Mouse (Mus musculus): ENCODE data around the gene Arhgdib. TPM values are rescaled to one million over a fixed set of nuclear protein-coding genes. Genes with fewer than 3 reads are reported as not detected.
A peak's percentile ranks its signal among the peaks of the same experiment; 100 is the strongest.

Gene Arhgdib
- polyA plus RNA-seq, 1 experiment from 2014 or later = 25.0 TPM

DNA sequence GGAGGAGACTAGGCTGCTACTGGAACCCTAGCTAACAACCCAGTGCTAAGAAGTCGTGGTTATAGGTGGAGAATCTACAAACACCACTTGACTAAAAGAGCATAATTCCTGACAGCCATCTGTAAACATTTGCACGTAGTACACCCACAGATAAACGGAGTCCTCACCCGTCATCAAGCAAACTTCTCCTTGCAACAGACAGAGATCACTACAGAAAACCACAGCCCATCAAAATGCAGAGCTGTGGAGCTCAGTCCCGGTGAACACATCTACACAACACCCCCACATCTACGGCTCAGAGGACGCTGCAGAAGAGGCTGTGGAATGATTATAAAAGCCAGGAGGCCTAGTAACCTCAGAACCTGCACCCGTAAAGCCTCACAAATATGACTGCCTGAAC is 2.8 kb upstream of the Arhgdib start:
- Histone ChIP-seq H3K27me3 (ENCODE audit: low read depth, poor library complexity, severe bottlenecking) (no peaks in the 10 kb centered on the region), H3K4me1 (peaks cover 15% of the 10 kb centered on the region), H3K9me3 (replicated peaks) (no peaks in the 10 kb centered on the region), H3K27ac (replicated peaks) (no peak overlapping the region), H3K4me3 (no peak overlapping the region), H3K36me3 (no peaks in the 10 kb centered on the region)
- DNase-seq (ENCODE audit: low spot score) = no peak
- WGBS = 90% methylated on average over 8 of the region's 8 CpGs

DNA sequence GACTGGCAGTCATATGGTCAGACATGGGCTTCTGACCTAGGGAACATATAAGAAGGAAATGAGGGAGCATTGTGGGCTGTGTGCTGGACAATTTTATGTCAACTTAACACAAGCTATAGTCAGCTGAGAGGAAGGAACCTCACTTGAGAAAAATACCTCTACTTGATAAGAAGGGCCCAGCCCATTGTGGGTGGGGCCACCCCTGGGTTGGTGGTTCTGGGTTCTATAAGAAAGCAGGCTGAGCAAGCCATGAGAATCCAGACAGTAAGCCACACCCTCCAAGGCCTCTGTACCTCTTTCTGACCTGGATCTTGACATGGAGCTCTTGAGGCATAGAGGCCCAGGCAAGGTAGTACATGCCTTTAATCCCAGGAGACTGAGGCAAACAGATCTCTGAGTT is 1.7 kb upstream of the Arhgdib start:
- Histone ChIP-seq H3K36me3 (no peaks in the 10 kb centered on the region), H3K27me3 (ENCODE audit: low read depth, poor library complexity, severe bottlenecking) (no peaks in the 10 kb centered on the region), H3K4me3 (no peak overlapping the region), H3K9me3 (replicated peaks) (no peaks in the 10 kb centered on the region), H3K4me1 (peaks cover 15% of the 10 kb centered on the region), H3K27ac (replicated peaks) (no peak overlapping the region)
- DNase-seq (ENCODE audit: low spot score) = no peak

DNA sequence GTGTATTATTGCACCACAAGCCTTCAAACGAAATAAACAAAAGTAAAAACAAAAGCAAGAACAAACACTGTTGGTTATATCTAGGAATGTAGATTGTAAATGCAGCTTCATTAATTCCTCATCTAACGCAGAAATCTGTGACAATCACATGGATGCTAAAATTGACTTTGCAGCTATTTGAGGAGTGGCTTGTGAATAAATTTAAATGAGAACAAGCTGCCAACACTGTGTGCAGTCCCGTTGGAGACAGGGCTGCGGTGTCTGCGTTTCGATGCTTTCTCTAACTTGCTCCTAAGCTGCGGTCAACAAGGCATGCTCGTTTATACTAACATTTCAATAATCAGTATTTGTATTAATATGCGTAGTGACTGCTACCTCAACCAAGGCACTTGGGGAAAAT is 581 bp upstream of the Arhgdib start:
- no peak for DNase-seq (ENCODE audit: low spot score)

DNA sequence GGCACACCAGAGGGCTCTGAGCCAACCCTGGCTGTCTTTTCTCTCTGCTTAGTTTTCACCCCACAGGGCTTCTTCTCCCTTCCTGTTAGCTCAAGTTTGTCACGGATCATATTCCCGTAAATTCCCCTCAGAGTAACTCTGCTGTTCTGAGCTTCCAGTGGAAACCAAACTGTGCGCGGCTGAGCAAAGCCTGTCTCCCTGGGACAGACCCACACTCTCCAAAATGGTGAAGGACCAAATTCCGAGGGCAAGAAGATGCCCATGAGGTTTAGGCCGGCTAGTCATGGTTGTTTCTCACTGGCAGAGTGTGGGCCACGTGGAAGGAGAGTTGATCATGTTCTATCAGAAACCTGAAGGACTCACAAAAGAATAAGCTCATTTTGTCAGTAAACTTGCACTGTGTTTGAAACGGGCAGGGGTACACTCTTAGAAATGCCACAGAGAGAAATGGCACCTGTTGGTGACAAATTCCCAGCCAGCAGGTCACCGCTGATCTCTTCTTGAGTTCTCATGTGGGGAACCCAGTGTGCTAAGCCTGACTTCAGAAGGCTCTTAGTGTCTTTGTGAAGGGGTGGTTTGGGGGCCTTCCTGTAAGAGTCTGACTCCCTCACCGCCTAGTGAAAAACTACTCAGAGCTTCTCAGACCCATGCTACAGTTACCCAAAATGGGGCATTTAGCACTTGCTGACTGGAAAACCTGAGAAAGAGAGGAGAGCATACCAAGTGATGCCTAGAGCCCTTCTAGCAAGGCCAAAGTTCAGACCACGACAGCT is 1.3 kb downstream of the Arhgdib start:
- Histone ChIP-seq H3K27ac (replicated peaks) (no peak overlapping the region), H3K4me1 (peaks cover 5% of the 10 kb centered on the region; the same call in 1 of the 2 replicates), H3K4me3 (no peak overlapping the region), H3K27me3 (ENCODE audit: low read depth, poor library complexity, severe bottlenecking) (no peaks in the 10 kb centered on the region), H3K9me3 (replicated peaks) (no peaks in the 10 kb centered on the region), H3K36me3 (no peaks in the 10 kb centered on the region)
- WGBS = 83% methylated on average over 11 of the region's 11 CpGs
- no peak for DNase-seq (ENCODE audit: low spot score)

More for the DNA sequence above, 581 bp upstream of the Arhgdib start:
- Histone ChIP-seq H3K4me1 (peaks cover 15% of the 10 kb centered on the region), H3K36me3 (no peaks in the 10 kb centered on the region), H3K9me3 (replicated peaks) (no peaks in the 10 kb centered on the region), H3K4me3 (no peak overlapping the region), H3K27ac (replicated peaks) (no peak overlapping the region), H3K27me3 (ENCODE audit: low read depth, poor library complexity, severe bottlenecking) (no peaks in the 10 kb centered on the region)
- 90% methylated on average over 9 of the region's 9 CpGs for WGBS

DNA sequence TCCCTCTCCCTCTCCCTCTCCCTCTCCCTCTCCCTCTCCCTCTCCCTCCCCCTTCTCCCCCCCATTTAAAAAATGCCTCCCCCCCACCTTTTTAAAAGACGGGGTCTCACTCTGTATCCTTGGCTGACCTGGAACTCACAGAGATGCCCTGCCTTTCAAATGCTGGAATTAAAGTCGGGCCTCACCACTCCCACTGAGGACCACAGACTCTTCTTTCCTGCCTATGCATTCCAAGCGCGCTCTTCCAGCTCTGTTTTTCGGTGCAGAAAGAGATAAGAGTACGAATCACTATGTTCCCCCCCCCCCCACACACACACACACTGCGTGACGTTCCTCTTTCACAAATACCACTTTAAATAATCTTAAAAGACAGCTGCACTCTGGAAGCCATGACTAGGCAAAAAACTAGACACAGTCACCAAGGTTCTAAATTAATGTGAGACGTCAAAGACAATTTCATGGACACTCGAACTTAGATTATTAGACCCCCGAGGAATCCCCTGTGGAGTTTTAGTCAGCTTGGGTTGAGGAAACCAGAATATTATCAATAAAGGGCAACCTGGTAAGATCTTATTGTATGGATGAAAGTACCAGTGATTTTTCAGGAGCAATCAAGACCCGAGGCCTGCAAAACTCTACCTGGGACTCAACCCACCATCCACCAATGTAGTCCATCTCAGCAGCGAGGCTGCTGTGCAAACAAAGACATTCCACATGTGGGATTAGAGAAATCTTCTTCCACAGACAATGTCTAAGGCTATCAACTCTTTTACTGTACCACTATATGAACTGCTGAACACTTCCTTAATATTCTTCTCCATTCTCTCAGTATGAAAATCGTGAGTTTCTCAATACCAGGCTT is 2.1 kb downstream of the Arhgdib start:
- no peak overlapping the region for H3K4me3 ChIP-seq
- H3K4me1 ChIP-seq = peaks cover 8% of the 10 kb centered on the region; the same call in 1 of the 2 replicates
- DNase-seq (ENCODE audit: low spot score) = no peak
- no peak overlapping the region for H3K27ac ChIP-seq (replicated peaks)
- no peaks in the 10 kb centered on the region for H3K27me3 ChIP-seq (ENCODE audit: low read depth, poor library complexity, severe bottlenecking)
- WGBS = 86% methylated on average over 14 of the region's 14 CpGs
- no peaks in the 10 kb centered on the region for H3K36me3 ChIP-seq
- no peaks in the 10 kb centered on the region for H3K9me3 ChIP-seq (replicated peaks)

DNA sequence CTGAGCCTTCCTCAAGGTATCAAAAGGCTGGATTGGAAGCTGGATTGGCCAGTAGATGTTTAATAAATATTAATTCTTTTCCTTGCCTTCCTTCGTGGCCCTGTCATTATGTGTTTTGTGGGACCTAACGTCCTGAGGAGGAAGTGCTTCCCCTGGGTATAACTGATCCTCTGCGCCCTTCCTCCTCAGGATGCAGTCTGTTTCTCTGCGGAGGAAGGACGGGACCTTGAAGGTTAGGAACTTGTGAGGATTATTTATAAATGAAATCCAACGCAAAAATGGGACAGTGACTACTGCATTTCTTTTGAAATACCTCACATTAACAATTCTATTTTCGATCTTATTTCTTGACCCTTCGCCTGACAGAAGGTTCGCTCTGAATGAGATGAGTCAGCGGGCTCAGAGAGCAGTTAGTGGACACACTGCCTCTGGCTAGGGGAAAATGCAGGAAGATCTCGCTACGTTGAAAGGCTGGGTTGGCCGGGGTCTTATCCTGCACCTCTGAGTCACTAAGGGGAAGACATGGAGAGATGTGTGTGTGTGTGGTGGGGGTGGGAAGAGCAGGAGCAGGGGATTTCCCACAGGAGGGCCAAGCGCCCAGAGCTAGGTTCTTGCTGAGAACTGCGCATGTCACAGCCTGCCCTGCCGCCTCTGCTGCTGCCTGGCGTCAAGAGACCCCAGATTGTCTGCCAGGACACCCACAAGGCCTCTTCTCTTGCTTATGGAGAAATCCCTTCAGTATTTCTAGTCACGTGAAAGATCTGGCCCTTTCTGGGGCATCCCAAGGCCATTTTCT is 3.2 kb downstream of the Arhgdib start:
- no peaks in the 10 kb centered on the region for H3K36me3 ChIP-seq
- H3K27me3 ChIP-seq (ENCODE audit: low read depth, poor library complexity, severe bottlenecking) = no peaks in the 10 kb centered on the region
- 83% methylated on average over 18 of the region's 18 CpGs for WGBS
- DNase-seq (ENCODE audit: low spot score) = no peak
- no peaks in the 10 kb centered on the region for H3K9me3 ChIP-seq (replicated peaks)
- H3K4me1 ChIP-seq = peaks cover 8% of the 10 kb centered on the region; the same call in 1 of the 2 replicates
- no peak overlapping the region for H3K27ac ChIP-seq (replicated peaks)
- no peak overlapping the region for H3K4me3 ChIP-seq

DNA sequence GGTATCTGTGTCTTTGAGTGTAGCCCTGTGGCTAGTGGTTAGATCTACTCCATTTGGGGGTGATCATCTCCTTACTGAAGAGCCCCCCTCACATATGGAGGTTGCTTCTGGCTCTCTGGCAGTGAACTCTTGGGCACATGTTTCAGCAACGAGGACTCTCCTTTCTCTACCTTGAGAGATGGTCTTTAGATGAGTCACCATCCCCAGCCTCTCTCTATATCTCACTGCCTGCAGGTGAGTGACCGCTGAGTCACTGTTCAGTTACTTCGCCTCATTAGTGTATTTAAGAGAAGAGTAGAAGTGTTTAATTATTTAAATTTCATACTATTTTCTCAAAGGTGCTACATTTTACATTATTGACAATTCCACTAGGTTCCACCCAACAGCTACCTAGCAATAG is 4.6 kb downstream of the Arhgdib start:
- Histone ChIP-seq H3K4me3 (no peak overlapping the region), H3K27me3 (ENCODE audit: low read depth, poor library complexity, severe bottlenecking) (no peaks in the 10 kb centered on the region), H3K4me1 (peaks cover 8% of the 10 kb centered on the region; the same call in 1 of the 2 replicates), H3K36me3 (no peaks in the 10 kb centered on the region), H3K27ac (replicated peaks) (no peak overlapping the region), H3K9me3 (replicated peaks) (no peaks in the 10 kb centered on the region)
- no peak for DNase-seq (ENCODE audit: low spot score)
- 88% methylated on average over 3 of the region's 3 CpGs for WGBS

DNA sequence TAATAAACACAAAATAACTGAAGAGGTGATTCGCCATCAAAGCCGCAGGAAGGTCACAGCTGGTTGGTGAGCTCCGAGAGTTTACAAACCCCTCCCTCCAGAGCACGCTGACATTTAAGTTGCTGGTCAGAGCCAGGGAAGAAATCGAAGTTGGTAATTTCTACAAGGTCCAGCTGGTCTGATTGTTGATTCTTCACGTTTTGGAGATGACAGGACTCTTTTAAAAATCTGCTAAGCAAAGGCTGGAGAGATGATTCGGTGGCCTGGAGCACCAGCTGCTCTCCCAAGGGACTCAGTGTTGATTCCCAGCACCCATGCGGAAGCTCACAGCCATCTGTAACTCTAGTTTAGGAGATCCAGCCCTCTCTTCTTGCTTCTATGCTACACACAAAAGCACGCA is 5.3 kb downstream of the Arhgdib start:
- 90% methylated on average over 9 of the region's 9 CpGs for WGBS
- H3K27me3 ChIP-seq (ENCODE audit: low read depth, poor library complexity, severe bottlenecking) = no peaks in the 10 kb centered on the region
- H3K27ac ChIP-seq (replicated peaks) = no peak overlapping the region
- no peaks in the 10 kb centered on the region for H3K9me3 ChIP-seq (replicated peaks)
- H3K4me1 ChIP-seq = peaks cover 7% of the 10 kb centered on the region; the same call in 1 of the 2 replicates
- no peak for DNase-seq (ENCODE audit: low spot score)
- H3K4me3 ChIP-seq = no peak overlapping the region
- H3K36me3 ChIP-seq = no peaks in the 10 kb centered on the region

DNA sequence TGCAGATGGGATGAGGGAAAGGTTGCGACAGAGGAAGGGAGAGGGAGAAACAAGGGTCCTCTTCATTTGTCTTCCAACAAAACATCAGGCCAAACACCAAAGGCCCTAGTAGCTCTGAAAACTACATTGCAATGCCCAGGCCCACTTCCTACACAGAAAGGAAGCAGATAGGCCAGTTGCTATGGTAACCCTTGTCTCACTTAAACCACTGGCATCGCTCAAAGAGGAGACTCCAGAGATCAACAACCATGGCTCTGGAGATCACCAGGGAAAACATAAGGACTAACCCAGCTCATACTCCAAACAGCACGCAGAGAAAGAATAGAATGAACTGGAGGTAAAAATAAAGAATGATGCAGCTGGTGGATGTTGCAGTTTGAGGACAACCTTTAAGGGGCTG is 6.5 kb downstream of the Arhgdib start:
- Histone ChIP-seq H3K27ac (replicated peaks) (no peak overlapping the region), H3K9me3 (replicated peaks) (no peaks in the 10 kb centered on the region), H3K4me3 (no peak overlapping the region), H3K27me3 (ENCODE audit: low read depth, poor library complexity, severe bottlenecking) (no peaks in the 10 kb centered on the region), H3K36me3 (no peaks in the 10 kb centered on the region), H3K4me1 (peaks cover 5% of the 10 kb centered on the region; the same call in 1 of the 2 replicates)
- no peak for DNase-seq (ENCODE audit: low spot score)
- 74% methylated on average over 3 of the region's 3 CpGs for WGBS

DNA sequence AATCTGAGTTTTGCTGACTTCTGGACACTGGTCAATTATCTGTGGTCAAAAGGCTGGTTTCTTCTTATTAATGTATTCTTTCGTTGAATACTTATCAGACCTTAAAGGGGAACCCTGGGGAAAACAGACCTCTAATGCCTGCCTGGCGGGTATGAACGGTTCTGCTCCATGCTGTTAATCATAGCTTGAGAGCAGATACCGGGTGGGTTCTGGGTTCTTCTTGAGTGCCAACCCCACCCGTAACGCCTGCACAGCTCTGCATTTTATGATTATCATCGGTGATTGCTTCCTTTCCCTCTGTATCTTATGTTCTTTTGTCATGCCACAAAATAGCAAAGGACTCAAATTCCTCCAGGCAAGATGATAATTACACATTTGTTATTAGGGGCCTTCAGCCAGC is 7.6 kb downstream of the Arhgdib start:
- H3K27me3 ChIP-seq (ENCODE audit: low read depth, poor library complexity, severe bottlenecking) = no peaks in the 10 kb centered on the region
- H3K9me3 ChIP-seq (replicated peaks) = no peaks in the 10 kb centered on the region
- H3K4me1 ChIP-seq = peaks cover 5% of the 10 kb centered on the region; the same call in 1 of the 2 replicates
- no peaks in the 10 kb centered on the region for H3K36me3 ChIP-seq
- no peak overlapping the region for H3K27ac ChIP-seq (replicated peaks)
- 91% methylated on average over 7 of the region's 7 CpGs for WGBS
- no peak for DNase-seq (ENCODE audit: low spot score)
- no peak overlapping the region for H3K4me3 ChIP-seq

DNA sequence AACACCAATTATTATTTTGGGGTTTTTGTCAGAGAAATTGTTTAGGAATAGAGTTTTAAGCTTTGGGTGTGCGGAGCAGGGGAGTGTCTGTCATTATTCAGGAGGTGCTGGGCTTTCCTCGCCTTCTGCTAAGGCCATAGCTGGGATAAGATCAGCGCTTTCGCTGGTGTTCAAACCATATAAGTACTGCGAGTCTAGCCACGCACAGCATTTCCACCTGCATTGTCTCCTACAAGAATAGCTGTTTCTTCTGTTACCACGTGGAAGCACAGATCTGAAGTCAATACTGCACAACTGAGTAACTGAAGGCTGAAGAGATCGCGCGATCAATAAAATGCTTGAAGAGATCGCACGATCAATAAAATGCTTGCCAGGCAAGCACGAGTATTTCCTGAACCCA is 10.5 kb downstream of the Arhgdib start:
- peaks cover 5% of the 10 kb centered on the region; the same call in 1 of the 2 replicates for H3K4me1 ChIP-seq
- no peaks in the 10 kb centered on the region for H3K36me3 ChIP-seq
- no peaks in the 10 kb centered on the region for H3K27me3 ChIP-seq (ENCODE audit: low read depth, poor library complexity, severe bottlenecking)
- H3K27ac ChIP-seq (replicated peaks) = no peak overlapping the region
- no peak for DNase-seq (ENCODE audit: low spot score)
- no peak overlapping the region for H3K4me3 ChIP-seq
- H3K9me3 ChIP-seq (replicated peaks) = no peaks in the 10 kb centered on the region
- 90% methylated on average over 13 of the region's 13 CpGs for WGBS

DNA sequence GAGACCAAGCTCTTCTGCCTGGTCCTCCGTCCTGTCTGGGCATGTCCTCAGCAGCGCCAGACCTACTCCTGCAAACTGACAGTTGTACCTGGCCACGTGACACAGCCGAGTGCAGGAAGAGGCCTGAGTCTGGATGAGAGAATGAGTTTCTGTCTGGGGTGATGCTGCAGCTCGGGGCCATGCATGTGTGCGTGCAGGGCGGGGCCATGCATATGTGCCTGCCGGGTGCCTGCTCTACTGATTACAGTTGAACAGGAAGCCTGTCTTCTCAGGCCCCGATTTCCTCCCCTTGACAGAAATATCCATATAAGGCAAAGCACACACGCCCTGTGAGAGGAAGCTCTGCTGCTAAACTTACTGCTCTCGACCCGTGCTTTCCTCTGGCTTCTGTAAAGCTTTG is 11.0 kb downstream of the Arhgdib start:
- Histone ChIP-seq H3K9me3 (replicated peaks) (no peaks in the 10 kb centered on the region), H3K4me3 (no peak overlapping the region), H3K27ac (replicated peaks) (0 out of 2 replicates have a peak overlapping the region, but pooled peaks have one; percentile 28), H3K27me3 (ENCODE audit: low read depth, poor library complexity, severe bottlenecking) (no peaks in the 10 kb centered on the region), H3K36me3 (no peaks in the 10 kb centered on the region), H3K4me1 (peaks cover 5% of the 10 kb centered on the region; the same call in 1 of the 2 replicates)
- no peak for DNase-seq (ENCODE audit: low spot score)
- WGBS = 67% methylated on average over 12 of the region's 12 CpGs
